Mouse (Mus musculus) brain, embryonic 14.5 days (tissue): ENCODE measurements at regions not wholly inside any gene's neighbourhood (a gene's known extent, or its start where the extent isn't known, plus 50 kb on each side); places are given as distances from the start of the nearest gene placed in this dataset.

Experiments
- DNase-seq: peaks from one replicate; pipeline ENCODE4 v3.0.0-alpha.2; 2011; ENCODE audit warnings: low read depth
- CTCF ChIP-seq: fragments of 200-500 bp; IDR thresholded peaks from 2 replicates; pipeline ENCODE4 v1.5.1; 2012; ENCODE audit warnings: inconsistent platforms, mild to moderate bottlenecking, moderate library complexity, borderline replicate concordance; ENCODE audit not compliant: insufficient read depth, insufficient read length; ENCODE audit errors: extremely low read depth
- POLR2A ChIP-seq: fragments of 200-500 bp; IDR thresholded peaks from 2 replicates; pipeline ENCODE4 v1.6.1; 2012; ENCODE audit warnings: mild to moderate bottlenecking, inconsistent platforms, borderline replicate concordance; ENCODE audit not compliant: poor library complexity, insufficient read depth, insufficient read length, severe bottlenecking; ENCODE audit errors: extremely low read depth

DNA sequence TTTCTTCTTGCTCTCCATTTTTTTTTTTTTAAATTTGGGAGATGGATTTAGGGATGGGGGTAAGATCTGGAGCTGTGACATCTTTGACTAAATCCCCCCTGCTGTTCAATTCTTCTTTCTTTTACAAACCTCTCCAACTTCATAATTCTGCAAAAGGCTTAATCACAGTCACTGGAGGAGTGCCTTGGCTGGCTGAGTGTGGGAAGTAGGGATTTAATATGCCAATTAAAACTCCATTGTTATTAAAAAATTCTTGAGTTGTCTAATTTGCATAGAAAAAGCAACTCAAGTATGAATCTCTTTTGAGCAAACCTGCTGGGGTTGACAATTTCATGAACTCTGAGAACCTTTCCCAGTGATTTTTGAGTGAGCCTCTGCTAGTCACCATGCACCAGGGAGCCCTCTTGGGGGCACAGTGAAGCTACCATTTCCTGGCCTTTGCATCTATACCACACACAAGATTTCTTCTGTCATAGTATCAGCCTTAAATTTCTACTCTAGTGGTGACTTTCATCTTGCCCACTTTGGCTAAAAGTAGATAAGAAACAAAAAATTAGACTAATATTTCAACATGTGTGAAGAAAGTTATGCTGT is 243.6 kb upstream of the Tle1 start:
- TF ChIP-seq POLR2A = no peak
- DNase-seq = peak; percentile 69

DNA sequence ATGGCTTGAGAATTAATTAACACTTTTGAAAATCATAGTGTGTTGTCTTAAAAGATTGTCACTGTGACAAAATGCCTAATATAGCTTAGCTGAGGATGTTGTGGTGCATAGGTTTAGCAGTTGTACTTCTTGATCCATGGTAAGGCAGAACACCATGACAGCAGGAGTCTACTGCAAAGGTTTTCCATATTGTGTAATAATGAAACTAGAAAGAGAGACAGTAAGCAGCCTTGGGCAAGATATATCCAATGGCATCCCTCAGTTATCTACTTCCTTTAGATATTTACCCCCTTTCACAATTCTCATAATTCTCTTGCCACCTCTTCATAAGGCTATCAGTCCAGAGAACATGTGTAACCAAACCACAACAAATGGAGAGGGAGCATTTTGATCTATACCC is 236.6 kb upstream of the Tle1 start:
- DNase-seq = no peak
- no peak for TF ChIP-seq CTCF
- TF ChIP-seq POLR2A = no peak

DNA sequence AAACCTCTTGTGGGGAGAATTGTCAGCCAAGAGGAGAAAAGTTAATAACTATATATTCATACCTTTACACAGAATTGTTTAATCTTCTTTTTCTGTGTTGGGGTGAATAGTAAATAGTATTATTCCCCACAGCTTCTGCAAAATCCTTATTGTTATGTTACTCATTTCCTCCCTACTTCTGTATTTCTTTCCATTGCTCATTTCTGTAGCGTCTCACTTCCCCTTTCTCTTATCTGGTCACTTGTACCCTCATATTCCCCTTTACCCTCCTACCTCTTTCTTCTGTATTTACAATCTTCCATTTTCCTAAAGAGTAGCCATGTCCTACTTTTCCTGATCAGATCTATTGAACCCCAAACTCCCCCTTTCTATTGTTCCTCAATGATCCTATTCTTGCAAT is 224.6 kb upstream of the Tle1 start:
- DNase-seq = no peak
- TF ChIP-seq CTCF = no peak

DNA sequence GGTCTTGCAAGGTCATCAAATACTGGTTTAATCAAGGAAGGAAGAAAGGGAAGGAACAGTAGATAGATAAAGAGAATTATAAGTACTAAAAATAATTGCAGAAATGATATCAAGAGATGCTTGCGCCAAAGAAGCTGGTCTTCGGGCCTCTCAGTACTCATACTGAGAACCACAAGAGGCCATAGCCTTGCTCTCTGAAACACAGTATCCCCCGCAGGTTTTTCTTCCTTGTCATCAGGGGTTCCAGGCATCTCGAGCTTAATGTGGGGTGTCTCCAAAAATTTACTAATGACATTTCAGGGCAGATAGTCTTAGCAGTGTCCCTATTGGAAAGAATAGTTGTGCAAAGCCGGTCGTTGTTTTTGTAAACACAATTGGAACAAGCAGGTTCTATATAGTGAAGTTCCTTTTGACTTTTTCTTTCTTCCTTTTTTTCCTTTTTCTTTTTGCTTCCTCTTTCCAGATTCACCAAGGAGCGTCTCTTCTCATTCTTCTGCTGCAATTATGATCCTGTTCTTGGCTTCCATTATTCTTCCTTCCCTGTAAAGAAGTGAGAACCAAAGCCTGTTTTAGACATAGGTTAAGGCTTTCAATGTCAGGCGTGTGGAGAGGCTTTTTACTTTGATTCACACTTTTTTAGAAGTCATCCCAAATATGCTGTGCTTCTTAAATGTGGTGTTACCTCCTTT is 211.5 kb upstream of the Tle1 start:
- no peak for DNase-seq

DNA sequence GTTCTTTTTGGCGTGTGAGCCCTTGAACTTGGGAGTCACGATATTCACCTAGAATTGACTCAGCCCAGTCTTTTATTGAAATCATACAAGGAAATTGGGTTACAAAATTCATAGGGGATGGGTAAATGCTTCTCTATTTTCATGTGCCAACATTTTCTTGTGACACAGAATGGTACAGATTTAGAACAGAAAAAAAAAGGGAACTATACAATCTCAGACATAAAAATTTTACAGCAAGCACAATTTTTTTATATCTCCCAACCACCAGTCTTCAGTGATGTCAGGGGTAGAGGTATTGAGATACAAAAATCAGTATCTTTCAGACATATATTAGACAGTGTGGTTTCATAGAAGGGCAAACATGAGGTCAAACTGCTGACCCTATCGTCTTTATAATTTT is 210.6 kb upstream of the Tle1 start:
- no peak for DNase-seq
- TF ChIP-seq CTCF (no peak), POLR2A (no peak)

More for the DNA sequence above, 211.5 kb upstream of the Tle1 start:
- no peak for TF ChIP-seq POLR2A

DNA sequence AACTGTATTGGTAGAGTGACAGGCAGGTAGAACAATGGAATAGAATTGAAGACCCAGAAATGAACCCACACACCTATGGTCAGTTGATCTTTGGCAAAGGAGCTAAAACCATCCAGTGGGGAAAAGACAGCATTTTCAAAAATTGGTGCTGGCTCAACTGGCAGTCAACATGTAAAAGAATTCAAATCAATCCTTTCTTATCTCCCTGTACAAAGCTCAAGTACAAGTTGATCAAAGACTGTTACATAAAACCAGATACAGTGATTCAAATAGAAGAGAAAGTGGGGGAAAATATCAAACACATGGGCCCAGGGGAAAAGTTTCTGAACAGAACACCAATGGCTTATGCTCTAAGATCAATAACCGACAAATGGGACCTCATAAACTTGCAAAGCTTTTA is 200.0 kb upstream of the Tle1 start:
- DNase-seq = no peak
- TF ChIP-seq POLR2A (no peak), CTCF (no peak)

DNA sequence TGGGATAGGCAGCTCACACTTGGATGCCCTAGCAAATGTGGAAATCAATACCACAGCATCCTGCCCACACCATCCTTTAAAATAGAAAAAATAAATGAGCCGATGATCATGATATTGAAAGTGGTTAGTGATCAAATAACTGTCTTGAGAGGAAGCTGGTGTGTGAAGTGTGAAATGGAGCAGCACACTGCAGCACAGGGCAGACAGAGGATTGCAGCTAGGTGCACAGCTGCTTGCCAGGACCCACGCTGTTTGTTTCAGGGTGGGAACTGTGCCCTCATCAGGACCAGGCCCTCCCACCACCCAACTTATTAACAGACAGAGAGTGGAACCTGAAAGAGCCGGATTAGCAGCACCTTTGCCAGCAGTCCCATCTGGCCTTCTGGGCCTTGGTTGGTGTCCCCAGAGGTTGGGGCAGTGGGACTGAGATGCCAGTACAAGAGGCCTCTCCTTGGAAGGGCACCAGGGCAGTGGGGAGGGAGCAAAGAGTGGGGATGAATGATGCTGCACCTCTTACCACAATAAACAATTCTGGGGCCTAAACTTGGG is 191.2 kb upstream of the Tle1 start:
- no peak for DNase-seq
- TF ChIP-seq POLR2A = no peak
- no peak for TF ChIP-seq CTCF

DNA sequence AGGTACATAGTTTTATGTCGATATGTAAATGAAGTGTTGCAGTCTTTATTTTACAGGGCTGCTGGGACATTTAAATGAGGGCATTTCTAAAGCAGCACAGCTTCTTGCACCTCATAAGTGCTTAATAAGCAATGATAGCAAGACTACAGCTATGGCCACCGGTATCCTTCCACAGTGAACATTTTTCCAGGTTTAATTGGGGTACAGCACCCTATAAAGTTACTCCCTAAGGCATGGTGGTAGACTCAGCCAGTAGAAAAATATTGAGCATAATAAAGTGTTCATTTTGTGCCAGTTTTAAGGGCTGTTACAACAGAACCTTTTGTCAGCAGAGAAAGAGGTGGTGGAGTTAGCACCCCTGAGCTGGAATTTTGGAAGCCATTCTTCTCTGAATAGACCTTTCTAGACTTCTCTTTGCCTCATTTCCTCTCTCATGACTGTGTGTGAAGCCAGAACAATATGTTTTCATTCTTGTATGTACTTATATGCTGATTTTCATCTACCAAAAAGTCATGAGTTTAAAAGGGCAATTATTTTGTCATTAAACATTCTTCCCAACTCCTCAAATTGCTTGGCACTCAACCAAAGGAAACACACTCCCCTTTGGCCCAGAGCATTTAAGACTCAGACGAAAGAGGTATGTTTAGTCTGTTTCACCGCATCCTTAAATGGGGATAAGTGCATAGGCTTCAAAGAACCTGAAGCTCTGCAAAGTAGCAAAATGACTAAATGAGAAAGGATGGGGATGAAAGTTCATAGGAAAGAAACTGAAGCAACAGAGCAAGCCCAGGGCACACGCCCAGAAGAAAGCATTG is 189.3 kb upstream of the Tle1 start:
- no peak for TF ChIP-seq POLR2A
- no peak for TF ChIP-seq CTCF
- no peak for DNase-seq

DNA sequence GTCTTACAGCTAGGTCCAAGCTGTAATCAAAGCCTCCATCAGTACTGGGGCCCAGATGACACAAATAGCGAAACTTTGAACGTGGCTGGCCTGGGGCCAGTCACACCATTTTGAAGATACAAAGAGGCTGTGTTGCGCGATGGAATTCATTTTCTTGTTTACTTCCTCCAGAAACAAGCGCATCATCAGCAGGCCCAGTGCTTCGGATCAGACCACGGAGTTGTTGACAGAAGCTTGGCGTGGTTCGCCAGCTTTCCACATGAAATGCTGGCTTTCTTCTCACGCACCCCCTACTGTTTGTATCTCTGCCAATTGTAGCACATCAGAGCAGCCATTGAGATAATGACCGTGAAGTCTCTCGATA is 184.2 kb upstream of the Tle1 start:
- TF ChIP-seq POLR2A (no peak), CTCF (no peak)
- DNase-seq = peak; percentile 99

DNA sequence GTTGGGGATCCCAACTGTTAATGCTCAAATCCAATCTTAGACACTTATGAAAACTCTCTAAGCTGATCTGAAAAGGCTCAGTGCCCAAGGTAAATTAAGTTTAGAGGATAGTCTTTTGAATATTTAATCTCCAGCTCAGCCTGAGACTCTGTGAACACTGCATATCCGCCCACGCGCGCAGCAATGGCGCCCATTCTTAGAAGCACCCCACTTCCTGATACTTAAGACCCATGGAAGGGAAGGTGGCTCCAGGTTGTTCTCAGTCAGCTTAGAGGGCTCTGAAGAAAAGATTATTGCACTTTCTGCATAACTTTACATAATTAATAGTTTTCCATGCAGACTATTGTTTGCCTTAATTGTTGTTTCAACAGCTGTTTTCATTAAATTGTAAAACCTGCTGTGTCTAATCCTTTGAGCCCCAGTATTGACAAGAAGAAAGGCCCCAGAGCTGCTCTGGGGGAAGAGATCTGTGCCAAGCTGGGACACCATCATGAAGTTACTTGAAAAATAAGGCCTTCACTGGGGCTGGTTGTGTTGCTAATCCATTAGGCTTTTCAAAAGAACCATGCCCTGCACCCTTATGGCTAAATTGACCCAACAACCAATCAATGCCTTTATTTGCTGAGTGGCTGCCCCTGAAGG is 183.7 kb upstream of the Tle1 start:
- TF ChIP-seq POLR2A (no peak), CTCF (no peak)
- DNase-seq = no peak

DNA sequence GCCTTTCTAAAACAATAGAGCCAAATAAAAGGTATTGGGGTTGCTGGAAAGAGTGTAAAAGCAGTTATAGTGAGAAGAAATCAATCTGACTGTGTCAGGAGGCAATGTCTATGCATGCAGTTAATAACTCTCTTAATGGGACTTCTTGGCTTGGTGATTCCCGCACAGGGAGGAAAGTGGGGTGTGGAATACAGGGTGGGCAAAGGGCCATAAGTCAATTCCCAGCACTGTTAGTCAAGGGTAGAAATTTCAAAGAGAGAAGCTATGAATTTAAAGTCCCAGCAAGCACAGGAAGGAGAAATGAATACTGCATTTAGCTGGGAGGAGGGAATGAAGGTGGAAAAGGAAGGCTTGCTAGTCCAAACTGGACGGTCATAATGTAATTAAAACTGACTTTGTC is 183.0 kb upstream of the Tle1 start:
- TF ChIP-seq POLR2A = no peak
- no peak for TF ChIP-seq CTCF
- DNase-seq = peak; percentile 50
